Mouse (Mus musculus) liver, embryonic 14.5 days (tissue): Measurements from ENCODE around the gene Mettl8.

ENCODE experiments used
- CTCF ChIP-seq: IDR thresholded peaks from 2 replicates; pipeline ENCODE4 v1.5.1; 2016; ENCODE audit warnings: antibody characterized with exemption, low read depth, control low read depth
- EP300 ChIP-seq: IDR thresholded peaks from 2 replicates; pipeline ENCODE4 v1.6.1; 2016; ENCODE audit warnings: antibody characterized with exemption, low read depth

DNA sequence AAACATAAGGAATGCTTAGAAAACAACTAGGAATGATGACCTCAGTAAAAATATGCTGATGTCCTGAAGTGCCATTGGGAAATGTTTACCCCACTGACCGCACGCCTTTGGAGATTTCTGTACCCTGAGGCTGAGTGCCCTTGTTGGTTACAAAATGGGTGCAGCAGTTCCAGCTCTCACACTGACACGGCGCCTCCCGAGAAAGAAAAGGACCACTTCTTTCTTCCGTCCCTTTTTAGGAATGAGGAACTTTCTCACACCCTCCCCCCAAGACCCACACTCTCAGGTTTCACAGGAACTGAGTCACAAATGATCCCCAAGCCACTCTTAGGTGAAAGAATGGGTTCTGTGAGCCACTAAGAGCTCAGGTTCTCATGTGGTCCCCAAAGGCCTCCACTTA, 17.9 kb downstream of the Mettl8 start:
- TF ChIP-seq EP300 = no peak
- no peak for TF ChIP-seq CTCF
